Mouse (Mus musculus) CH12F3 (cell line): Measurements from ENCODE around the gene Stard13.

ENCODE experiments used
- in situ Hi-C: fragments of 300-500 bp; cut with MboI; formaldehyde crosslinking; loops from 2 replicates; pipeline ENCODE4 v1.14.3; 2020; ENCODE audit warnings: low sequenced_read_pairs

The Stard13 gene

GRCm38 (mm10) chr5:151108955-151109354, 124.7 kb downstream of the Stard13 start:
- in situ Hi-C loops = no loop called here

DNA sequence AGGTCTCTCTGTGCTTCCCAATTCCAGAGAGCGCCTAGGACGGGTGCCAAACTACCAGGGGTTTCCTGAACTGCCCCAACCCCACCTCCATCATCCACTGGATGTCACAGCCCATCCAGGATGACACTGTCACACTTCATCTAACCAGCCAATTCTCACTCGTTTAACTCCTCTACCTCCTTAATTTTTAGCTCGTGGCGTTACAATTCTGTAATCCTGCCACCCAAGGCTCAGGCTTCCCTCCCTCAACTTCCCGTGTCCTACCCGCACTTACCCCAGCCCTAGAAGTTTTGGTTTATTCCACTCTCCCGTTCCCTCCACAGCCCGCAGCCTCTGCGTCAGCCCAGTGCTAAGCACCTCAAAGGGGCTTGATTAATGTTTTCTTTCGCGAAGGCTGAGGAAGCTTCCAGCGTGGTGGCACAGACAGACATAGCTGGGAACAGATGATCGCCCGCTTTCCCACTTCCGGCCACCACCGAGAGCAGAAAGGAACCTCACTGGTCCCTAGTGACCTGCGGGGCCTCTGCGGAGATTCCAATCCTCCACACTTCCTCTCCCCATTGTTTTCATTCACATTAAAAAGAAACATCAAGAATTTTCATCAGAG, 125.2 kb downstream of the Stard13 start:
- in situ Hi-C loops = no loop called here

- in situ Hi-C loops = no loop called here
Measured at GRCm38 (mm10) chr5:151106841-151107240, 126.8 kb downstream of the Stard13 start.

DNA sequence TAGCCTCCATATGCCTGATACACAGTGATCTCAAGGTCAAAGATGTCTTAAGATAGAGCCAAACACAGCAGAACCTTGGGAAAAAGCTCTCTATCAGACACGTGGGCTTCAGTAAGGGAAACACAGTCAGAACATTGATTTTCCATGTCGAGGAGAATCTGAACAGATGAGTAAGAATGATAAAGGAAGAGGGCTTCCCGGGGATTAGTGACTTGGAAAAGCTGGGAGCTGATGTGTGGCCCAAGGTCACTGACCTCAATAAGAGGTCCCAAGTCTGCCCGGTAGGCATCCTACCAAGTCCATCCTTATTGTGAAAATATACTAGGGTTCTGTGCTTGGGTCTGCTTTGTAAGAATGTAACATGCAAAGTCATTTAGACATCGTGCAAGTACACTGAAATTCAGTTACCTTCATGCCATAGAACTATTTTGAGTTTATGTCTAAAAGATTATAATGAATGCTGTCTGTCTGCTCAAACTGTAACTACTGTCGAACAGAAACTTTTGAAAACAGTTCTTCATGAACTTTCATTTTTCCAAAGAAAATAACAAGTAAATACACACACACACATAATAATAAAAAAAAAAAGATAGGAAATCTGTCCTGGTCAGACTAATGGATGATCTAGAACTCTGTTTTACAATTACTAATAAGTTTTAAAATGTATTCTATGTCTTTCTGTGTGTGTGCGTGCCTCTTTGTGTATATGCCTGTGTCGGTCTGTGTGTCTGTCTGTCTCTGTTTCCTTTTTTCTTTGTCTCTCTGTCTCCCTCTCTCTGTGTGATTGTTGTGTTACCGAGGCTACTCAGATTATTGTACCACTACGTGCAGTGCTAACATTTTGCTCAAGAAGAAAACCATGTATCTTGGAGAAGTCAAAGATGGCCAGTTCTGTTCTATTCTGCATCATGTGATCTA, 128.3 kb downstream of the Stard13 start:
- in situ Hi-C loops = no loop called here

GRCm38 (mm10) chr5:151104354-151105053, 129.1 kb downstream of the Stard13 start:
- in situ Hi-C loops = no loop called here

- in situ Hi-C loops = no loop called here
Measured at GRCm38 (mm10) chr5:151103284-151103683, 130.4 kb downstream of the Stard13 start.

DNA sequence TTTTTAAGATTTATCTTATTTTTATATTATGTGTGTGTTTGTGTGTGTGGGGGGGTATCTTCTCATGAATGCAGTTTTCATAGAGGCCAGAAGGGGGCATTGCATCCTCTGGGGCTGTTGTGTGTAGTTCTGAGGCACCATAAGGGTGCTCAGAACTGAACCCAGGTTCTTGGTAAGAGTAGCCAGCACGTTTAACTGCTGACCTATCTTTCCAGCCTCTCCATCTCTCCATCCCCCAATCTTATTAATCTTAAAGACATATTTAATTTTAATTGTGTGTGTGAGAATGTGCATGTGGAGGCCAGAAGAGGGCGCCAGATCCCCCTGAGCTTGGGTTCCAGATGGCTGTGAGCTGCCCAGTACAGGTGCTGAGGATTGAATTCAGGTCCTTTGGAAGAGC, 131.4 kb downstream of the Stard13 start:
- in situ Hi-C loops = no loop called here

- in situ Hi-C loops = no loop called here
Measured at GRCm38 (mm10) chr5:151096012-151096411, 137.6 kb downstream of the Stard13 start.

- in situ Hi-C loops = no loop called here
Measured at GRCm38 (mm10) chr5:151092886-151093665, 140.6 kb downstream of the Stard13 start.

- in situ Hi-C loops = no loop called here
Measured at GRCm38 (mm10) chr5:151090996-151091395, 142.6 kb downstream of the Stard13 start.

DNA sequence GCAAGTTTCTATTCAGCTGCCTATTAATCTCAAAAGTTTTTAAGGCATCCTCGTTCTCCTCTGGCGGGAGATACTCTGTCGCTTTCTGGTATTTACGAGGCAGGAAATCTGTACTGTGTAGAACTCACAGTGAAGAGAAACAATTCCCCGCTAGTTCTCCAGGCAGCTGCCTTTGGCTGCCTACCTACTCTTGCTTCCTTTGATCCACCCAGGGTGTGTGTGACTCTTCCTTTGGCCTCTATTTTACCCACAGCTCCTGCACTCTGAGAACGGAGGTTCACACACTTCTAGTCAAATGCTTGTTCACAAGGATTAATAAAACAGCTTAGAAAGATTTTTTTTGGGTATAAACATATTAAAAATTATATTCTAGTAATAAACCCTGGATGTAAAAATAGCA, 144.4 kb downstream of the Stard13 start:
- in situ Hi-C loops = no loop called here

- in situ Hi-C loops = no loop called here
Measured at GRCm38 (mm10) chr5:151086425-151087202, 147.0 kb downstream of the Stard13 start.

GRCm38 (mm10) chr5:151085749-151086148, 147.9 kb downstream of the Stard13 start:
- in situ Hi-C loops = no loop called here

DNA sequence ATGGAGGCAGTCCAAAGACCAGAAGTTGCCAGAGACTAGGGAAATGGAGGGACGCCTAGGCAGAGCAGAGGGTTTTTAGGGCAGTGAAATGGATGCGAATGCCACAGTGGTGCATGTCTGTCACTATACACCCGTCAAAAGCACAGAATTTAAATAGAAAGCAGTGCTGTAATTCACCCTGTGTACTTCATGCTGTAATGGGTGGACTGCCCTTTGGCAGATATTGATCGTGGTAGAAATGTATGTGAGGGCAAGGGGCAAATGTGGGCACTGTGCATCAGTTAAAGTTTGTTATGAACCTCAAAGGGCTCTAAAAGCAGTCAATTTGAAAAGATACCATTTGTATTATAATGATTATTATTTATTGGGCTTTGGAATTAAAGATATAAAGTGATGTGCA, 153.4 kb downstream of the Stard13 start:
- in situ Hi-C loops = no loop called here

- in situ Hi-C loops = no loop called here
Measured at GRCm38 (mm10) chr5:151077953-151078352, 155.7 kb downstream of the Stard13 start.

DNA sequence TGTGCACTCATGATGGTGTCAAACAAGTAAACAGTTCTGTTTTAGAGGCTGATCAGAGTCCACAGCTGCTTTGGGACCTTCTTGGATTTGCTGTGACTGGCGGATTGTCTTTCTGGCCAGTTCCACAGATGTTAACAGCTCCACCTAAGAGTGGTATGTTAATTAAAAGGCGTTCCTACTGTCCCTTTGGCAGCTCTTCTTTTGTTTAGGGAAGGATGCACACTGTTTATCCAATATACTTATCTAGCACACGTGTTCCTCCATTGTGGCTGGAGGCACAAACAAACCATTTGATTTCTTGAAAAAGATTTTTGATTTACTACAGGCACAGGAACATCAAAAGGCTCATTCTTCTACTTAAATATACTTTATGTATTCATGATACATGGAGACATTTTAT, 156.7 kb downstream of the Stard13 start:
- in situ Hi-C loops = no loop called here

DNA sequence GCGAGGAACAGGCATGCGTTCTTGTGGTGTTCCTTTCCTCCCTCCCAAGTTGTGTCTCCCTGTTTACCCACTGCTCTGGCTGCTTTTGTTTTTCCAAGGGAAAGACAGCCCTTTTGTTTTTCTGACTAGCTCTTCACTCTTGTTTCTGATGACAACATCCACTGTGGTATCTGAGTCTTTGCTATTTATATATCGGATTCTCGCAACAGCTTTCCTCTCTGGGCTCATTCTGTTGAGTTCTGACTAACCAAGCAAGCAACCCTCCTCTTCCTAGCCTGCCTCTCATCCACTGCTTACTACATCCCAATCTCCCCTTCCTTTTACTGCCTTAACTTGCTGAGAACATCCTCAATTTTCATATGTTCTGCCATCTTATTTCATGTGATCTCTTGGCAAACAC, 159.4 kb downstream of the Stard13 start:
- in situ Hi-C loops = no loop called here

- in situ Hi-C loops = no loop called here
Measured at GRCm38 (mm10) chr5:151071430-151071829, 162.2 kb downstream of the Stard13 start.

GRCm38 (mm10) chr5:151070896-151071295, 162.7 kb downstream of the Stard13 start:
- in situ Hi-C loops = no loop called here

DNA sequence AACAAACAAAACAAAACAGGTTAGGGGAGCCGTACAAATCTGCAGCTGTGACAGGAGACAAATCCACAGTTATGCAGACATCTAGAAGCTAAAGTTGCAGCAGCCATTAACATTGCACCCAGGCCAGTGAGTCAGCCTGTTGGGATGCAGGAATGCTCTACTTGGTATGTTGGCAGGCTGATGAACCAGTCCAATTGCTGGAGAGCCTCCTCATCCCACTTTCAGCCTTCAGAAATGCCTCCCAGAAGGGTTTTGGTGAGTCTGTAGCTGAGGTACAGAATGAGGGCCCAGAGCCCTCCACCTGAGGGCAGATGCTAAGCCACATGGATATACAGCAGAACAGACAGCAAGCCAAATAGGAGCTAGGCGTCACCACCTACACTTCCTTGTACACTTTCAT, 164.1 kb downstream of the Stard13 start:
- in situ Hi-C loops = no loop called here
